Mouse (Mus musculus) ES-E14 (cell line): ENCODE measurements at regions not wholly inside any gene's neighbourhood (a gene's known extent, or its start where the extent isn't known, plus 50 kb on each side); places are given as distances from the start of the nearest gene placed in this dataset.

Source experiments
- CHD2 ChIP-seq: IDR thresholded peaks from 2 replicates; pipeline ENCODE4 v1.6.1; 2014; ENCODE audit warnings: mild to moderate bottlenecking, low read depth, low read length, inconsistent platforms
- HCFC1 ChIP-seq: IDR thresholded peaks from 2 replicates; pipeline ENCODE4 v1.6.1; 2012; ENCODE audit warnings: low read length, inconsistent platforms, borderline replicate concordance; ENCODE audit not compliant: insufficient read depth
- MAFK ChIP-seq: IDR thresholded peaks from 2 replicates; pipeline ENCODE4 v1.6.1; 2014; ENCODE audit warnings: mild to moderate bottlenecking, low read depth, low read length, inconsistent platforms; ENCODE audit not compliant: insufficient read depth
- ZC3H11A ChIP-seq: IDR thresholded peaks from 2 replicates; pipeline ENCODE4 v1.6.1; 2012; ENCODE audit warnings: low read depth, mild to moderate bottlenecking, inconsistent platforms, low read length, borderline replicate concordance
- ZNF384 ChIP-seq: IDR thresholded peaks from 2 replicates; pipeline ENCODE4 v1.6.1; 2012; ENCODE audit warnings: low read depth, low read length, inconsistent platforms

DNA sequence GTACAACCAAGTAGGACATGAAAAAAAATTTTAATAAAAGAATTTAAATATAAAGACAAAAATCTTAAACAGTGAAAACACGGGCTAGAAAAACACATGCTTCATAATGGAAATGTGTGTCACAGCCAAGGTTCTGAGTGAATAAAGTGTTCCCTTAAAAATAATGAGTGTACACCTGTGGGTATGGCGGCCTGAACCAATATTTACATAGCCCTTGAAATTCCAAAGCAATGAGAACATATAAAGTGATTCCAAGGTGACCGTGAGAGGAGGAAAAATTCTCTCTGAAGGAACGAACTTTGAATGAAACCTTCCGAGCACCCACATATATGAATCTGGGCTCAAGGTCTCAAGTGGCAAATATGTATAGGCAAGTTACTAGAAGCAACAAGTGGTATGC is 104.2 kb upstream of the Plxnc1 start:
- TF ChIP-seq HCFC1 (no peak), ZC3H11A (no peak), CHD2 (no peak), MAFK (no peak), ZNF384 (no peak)
